Mouse (Mus musculus) embryonic stem cell, embryonic (primary cell): ENCODE results near the gene Sept3.

ENCODE experiments used
- CTCF ChIA-PET, 4 experiments: fragments of 300-600 bp in 2 of 4; fragments of 350-600 bp in 2 of 4; sonication (Branson Sonifier 250); formaldehyde crosslinking; loops; one replicate each; lab custom pipeline; 2022; ENCODE audit warnings: inconsistent platforms in 2 of 4; lab: Charles Lee
- POLR2A ChIA-PET, 4 experiments: fragments of 300-600 bp in 2 of 4; fragments of 350-600 bp in 2 of 4; sonication (Branson Sonifier 250); formaldehyde crosslinking; loops; one replicate each; lab custom pipeline; 2022; ENCODE audit warnings: antibody characterized with exemption in 4 of 4, inconsistent platforms in 1 of 4; lab: Charles Lee

Sept3 gene

DNA sequence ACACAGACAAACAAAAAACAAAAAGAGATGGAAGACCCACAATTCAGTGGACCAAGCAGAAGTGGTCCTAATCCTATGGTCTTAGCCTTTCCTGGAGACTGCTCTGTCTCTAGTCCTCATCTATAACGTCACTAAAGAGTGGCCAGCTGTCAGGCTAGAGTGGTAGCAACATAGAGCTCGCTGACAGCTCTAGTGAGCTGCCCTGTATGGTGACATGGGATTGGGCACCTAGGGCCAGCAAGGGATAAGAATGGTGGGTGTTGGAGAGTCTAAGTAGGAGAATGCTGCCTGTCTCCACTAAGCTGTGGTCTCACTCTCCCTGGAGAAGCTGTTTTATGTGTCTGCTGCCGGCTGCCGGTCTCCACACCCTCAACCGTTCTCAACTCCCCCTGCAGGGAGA is 18.2 kb downstream of the Sept3 start:
- POLR2A ChIA-PET = interaction anchor here in 2 of 4 experiments (0.8 to 2.4 kb wide), 4 partner anchors 12 to 856 kb away, joined by 3 to 9 read pairs (median 4); partner anchors contain the start of genes Poldip3 (in 1 of the 2) and Sept3 (in 1 of the 2)
- CTCF ChIA-PET = interaction anchor here in 2 of 4 experiments (0.6 to 1.5 kb wide), 6 partner anchors 9 to 1991 kb away, joined by 3 read pairs; no protein-coding TSS in a partner anchor

DNA sequence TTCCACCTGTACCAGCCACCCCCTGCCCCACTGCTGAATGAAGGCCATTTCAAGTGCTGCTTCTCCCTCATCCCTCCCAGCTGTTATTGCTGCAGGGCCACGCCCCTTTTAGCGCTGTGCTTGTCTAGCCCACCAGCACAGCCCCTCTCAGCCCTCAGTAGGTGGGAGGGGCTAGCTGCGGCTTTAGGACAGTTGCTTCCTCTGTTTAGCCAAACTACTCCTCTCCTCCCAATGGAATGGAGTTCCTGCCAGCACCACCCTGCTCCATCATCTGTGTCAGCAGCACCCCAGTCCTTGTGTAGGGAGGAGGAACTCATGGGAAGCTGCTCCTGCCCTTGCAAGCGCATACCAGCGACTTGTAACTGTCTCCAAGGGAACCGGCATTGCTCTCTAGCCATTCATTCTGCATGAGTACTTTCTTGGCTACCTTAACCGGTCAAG is 18.6 kb downstream of the Sept3 start:
- ChIA-PET CTCF (interaction anchor here in 2 of 4 experiments (0.6 to 1.5 kb wide), 7 partner anchors 10 to 793 kb away, joined by 3 to 4 read pairs (median 3); no protein-coding TSS in a partner anchor), POLR2A (interaction anchor here in 2 of 4 experiments (0.8 to 2.4 kb wide), 5 partner anchors 12 to 856 kb away, joined by 3 to 9 read pairs (median 4); partner anchors contain the start of genes Poldip3 (in 1 of the 2) and Sept3 (in 1 of the 2))

DNA sequence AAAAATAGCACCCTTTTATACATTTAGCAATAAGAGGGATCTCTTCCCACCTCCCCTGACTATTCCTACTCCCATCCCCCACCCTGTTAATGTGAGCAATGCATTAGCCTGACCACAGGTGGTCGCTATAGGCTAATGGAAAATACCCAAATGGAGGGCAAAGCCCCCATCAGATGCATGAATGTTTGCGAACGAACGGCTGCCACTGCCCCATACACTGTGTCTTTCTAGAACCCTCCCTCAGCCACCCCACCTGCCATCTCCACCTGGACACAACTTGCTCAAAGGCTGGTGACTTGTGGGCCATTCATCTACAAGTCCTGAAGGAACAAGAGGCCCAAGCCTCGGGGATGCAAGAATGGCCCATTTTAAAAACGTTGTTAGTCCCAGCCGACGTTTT is 19.4 kb downstream of the Sept3 start:
- ChIA-PET POLR2A (interaction anchor here in 1 of 4 experiments (0.6 to 2.4 kb wide), 4 partner anchors 19 to 49 kb away, joined by 3 to 9 read pairs (median 4); partner anchors contain the start of genes Naga, Pheta2, Sept3 and Smdt1), CTCF (interaction anchor here in 2 of 4 experiments (0.6 to 1.5 kb wide), 4 partner anchors 11 to 792 kb away, joined by 3 read pairs; no protein-coding TSS in a partner anchor)

DNA sequence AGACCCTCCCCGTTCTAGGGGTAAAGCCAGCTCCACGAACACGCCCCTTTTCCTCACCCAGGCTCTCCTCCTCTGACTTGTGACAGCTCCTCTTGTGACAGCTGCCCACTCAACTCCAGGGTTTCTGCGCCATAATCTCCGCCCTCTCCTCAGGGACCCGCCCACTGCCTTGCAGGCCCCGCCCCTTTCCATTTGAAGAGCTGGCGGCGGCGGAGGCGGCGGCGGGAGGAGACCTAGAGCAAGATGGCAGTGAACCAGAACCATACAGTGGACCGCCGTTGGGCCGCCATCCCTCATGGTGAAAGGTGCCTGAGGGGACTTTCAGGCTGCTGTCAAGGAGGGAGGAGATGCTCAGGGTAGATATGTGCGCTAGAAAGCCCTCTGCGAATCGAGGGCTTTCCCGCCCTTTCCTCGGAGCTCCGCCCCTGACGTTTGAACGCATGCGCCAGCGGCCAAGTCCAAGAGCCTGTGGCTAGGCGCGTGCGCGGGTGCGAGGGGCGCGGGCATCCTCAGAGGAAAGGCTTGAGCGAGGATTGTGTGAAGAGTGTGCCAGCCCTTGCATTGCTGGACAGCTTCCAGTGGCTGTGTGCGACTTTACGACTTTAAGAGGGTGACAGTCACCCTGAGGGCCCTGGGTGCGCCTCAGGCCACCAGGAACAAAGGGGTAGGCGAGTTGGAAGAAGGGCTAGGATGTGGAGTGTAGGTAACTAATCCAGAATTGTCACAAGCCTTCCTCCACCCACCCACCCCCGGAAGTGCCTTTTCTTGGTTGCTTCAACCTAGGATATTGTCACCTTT is 24.3 kb downstream of the Sept3 start, which contains the start of gene Wbp2nl:
Gene Wbp2nl (plus strand): TSS at position 191 of the 798 bp plus-strand sequence.
- ChIA-PET CTCF (interaction anchor here (0.6 to 1.7 kb wide), 19 partner anchors 16 to 1146 kb away, joined by 3 to 13 read pairs (median 4); partner anchors contain the start of gene Ndufa6 (in 1 of the 4)), POLR2A (interaction anchor here (0.5 to 2.4 kb wide), 42 partner anchors 9 to 850 kb away, joined by 3 to 16 read pairs (median 3); partner anchors contain the start of genes Srebf2 (in 3 of the 4), Naga (in 2 of the 4), Pheta2 (in 2 of the 4) and Smdt1 (in 2 of the 4))

DNA sequence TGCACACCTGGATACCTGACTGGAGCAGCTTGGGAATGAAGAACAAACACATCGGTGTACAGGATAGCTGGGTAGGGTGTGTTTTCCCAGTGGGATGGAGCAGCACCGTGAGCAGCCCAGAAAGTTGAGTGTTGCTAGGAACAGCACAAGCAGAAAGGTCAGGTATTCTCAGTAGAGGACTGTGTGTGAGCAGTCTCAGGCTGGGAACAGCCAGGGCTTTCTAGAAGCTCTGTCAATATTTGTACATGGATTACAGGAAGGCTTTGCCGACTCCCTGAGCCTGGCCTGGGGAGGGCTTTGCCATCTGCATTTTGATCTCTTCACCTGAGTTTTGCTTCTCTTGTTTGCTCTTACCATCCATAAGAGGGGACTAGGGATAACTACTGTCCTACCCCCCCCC is 32.4 kb downstream of the Sept3 start:
- CTCF ChIA-PET = interaction anchor here in 1 of 4 experiments (1.1 kb wide), 1 partner anchor 36 kb away, joined by 4 read pairs; no protein-coding TSS in a partner anchor

DNA sequence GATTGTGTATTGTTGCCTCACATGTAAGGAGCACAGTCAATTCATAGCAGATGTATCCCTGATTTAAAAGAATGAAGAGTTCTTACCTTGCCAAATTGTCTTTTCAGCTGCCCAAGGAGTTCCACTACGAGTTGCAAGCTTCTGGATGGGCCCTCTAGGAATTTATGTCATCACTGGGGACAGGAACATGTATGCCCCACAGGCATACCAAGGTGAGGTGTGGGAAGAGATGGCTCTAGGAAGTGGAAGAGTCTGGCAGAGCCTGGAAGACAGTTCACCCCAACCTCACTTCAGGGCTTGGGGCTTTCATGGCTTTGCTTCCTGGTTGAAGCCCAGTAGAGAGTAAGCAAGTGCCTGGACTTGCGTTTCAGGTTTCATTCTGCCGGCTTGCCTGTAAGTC is 33.7 kb downstream of the Sept3 start:
- ChIA-PET CTCF (no interaction called here), POLR2A (interaction anchor here in 2 of 4 experiments (0.8 to 1.1 kb wide), 2 partner anchors 9 to 46 kb away, joined by 4 to 6 read pairs; partner anchors contain the start of genes Ndufa6 (in 1 of the 2) and Wbp2nl (in 1 of the 2))

More for the DNA sequence above, 32.4 kb downstream of the Sept3 start:
- POLR2A ChIA-PET = interaction anchor here in 1 of 4 experiments (1.2 kb wide), 1 partner anchor 39 kb away, joined by 3 read pairs; no protein-coding TSS in a partner anchor

DNA sequence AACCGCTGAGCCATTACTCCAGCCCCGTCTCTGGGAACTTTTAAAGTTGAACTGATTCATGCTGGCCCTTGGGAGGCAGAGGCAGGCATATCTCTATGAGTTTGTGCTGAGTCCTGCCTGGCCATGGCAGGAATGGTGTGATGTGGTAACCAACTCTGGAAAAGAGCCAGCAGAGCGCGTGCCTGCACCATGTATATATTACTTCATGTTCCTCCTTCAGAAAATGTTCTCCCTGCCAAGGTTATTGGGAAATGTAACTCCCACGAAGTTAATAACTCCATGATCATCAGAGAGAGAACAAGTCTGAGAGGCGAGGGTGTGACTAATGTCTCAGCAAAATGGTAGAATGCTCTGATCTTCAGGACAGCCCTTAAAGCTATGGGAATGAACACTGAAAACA is 43.1 kb downstream of the Sept3 start:
- ChIA-PET CTCF (no interaction called here), POLR2A (interaction anchor here in 2 of 4 experiments (0.6 kb wide), 2 partner anchors 177 to 543 kb away, joined by 3 to 4 read pairs; no protein-coding TSS in a partner anchor)

DNA sequence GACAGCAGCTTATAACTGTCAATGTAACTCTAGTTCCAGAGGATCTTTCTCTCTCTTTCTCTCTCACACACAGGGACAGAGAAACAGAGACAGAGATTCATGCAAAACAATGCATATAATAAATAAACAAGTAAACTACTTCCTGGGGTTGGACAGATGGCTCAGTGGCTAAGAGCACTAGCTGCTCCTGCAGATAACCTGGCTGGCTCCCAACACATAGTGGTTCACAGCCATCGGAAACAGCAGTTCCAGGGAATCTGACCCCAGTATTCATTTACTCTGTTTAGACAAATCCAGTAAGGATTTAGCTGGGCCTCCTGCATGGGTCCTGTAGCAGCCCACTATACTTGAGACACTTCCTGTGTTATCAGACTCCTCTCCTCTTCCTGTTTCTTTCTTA is 44.9 kb downstream of the Sept3 start:
- POLR2A ChIA-PET = interaction anchor here in 2 of 4 experiments (0.7 to 2.0 kb wide), 3 partner anchors 18 to 37 kb away, joined by 3 to 6 read pairs (median 3); partner anchors contain the start of genes Naga (in 1 of the 2), Pheta2 (in 1 of the 2) and Smdt1 (in 1 of the 2)
- CTCF ChIA-PET = interaction anchor here in 2 of 4 experiments (0.5 to 1.5 kb wide), 5 partner anchors 35 to 672 kb away, joined by 3 to 7 read pairs (median 3); partner anchors contain the start of gene Ndufa6 (in 1 of the 2)

DNA sequence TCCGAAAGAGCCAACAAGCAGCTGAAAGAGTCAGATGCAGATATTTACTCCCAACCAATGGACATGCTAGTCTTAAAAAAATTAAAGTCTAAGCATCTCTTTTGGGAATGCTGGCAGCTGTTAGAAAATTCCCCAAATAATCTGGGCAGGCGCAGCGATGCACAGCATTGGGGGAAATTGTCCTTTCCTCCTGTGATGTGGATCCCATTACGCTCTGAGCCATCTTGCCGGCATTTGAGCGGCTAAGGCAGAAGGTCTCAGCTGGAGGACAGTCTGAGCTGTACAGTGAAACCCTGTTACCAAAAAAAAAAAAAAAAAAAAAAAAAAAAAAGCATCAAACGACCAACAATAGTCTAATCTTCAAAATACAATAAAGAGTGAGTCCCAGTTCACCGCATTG is 47.5 kb downstream of the Sept3 start:
- POLR2A ChIA-PET = interaction anchor here in 3 of 4 experiments (1.0 to 4.4 kb wide), 5 partner anchors 10 to 42 kb away, joined by 3 to 28 read pairs (median 4); partner anchors contain the start of genes Naga (in 3 of the 3), Pheta2 (in 3 of the 3) and Smdt1 (in 3 of the 3)
- CTCF ChIA-PET = no interaction called here

DNA sequence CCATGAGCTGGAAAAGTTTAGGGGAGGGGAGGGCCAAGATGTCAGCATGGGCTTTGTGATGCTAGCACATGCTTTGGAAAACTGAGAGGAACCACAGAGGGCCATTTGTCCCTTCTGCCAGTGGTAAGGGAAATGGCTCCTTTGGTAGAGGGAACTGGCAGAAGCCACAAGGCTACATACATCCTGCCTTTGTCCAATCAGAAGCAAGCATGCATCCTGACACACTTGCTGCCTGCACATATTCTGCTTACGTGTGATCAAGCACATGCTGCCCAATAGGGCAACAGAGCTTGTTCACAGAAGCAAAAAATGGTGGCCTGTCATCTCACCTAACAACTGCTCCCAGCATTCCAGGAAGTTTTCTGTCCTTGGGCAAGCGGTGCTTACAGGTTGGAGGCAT is 50.7 kb downstream of the Sept3 start:
- ChIA-PET CTCF (interaction anchor here in 1 of 4 experiments (1.3 kb wide), 1 partner anchor 26 kb away, joined by 4 read pairs; the partner anchor contains the start of gene Wbp2nl), POLR2A (interaction anchor here in 2 of 4 experiments (0.6 to 4.4 kb wide), 6 partner anchors 13 to 179 kb away, joined by 3 to 28 read pairs (median 4); partner anchors contain the start of genes Naga (in 2 of the 2), Pheta2 (in 2 of the 2), Smdt1 (in 2 of the 2) and Ndufa6 (in 1 of the 2))

DNA sequence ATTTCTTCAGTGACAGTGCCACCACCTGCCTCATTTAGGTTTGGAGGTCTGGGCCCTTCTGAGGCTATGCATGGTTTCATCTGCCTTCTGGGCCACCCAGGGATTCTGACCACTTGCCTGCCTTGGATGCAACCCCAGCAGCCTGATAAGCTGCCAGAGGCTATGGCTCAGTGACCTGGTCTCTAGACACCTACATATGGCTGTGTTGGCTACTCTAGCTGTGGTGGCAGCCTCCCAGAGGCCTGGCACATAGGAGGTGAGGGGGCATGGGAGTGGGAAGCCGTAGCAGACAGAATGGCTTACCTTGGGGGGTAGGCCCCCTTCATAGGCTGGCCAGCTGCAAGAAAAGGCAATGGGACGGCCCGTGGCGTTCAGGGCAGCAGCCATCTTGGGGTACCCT is 60.5 kb downstream of the Sept3 start:
- ChIA-PET POLR2A (interaction anchor here in 3 of 4 experiments (0.7 to 1.9 kb wide), 5 partner anchors 9 to 81 kb away, joined by 3 to 9 read pairs (median 3); no protein-coding TSS in a partner anchor), CTCF (interaction anchor here in 3 of 4 experiments (0.5 to 1.2 kb wide), 4 partner anchors 11 to 751 kb away, joined by 3 to 5 read pairs (median 3); partner anchors contain the start of gene 4930407I10Rik (in 1 of the 3))

DNA sequence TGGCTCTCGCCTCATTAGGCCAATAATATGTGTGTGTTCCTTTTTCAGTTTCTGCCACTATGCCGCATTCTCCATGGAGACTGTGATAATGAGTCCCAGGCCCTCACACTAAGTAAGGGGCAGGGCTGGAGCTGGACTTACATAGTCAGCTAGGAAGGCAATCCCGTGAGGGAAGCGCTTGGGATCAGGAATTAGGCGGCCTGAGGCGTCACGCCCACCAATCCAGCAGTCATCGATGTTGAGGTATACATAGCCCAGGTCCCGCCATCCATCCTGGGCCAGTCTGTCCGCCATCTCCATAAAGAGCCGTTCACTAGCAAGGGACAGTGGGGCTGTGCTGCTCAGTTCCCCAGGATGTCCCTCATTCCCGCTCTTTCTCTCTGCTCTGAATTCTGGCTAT is 61.9 kb downstream of the Sept3 start:
- ChIA-PET CTCF (no interaction called here), POLR2A (interaction anchor here in 2 of 4 experiments (0.6 to 2.9 kb wide), 5 partner anchors 9 to 63 kb away, joined by 3 to 34 read pairs (median 8); no protein-coding TSS in a partner anchor)

DNA sequence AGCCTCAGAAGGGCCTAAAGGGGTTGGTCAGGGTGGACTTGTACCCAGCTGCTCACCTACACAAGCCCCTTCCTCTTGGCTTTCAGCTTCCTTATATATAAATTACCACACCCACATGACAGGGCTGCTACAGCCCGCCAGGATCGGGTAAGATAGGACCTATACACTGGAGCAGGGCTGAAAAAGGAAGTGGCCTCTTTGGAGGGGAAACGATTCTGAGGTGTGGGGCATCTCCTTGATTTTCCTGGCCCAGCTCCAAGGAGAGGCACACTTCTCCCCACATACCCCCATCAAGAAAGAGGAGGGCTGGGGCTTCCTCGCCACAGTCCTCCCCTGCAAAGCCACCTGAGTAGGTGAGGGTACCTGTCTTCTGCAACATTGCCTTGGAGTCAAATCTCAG is 63.2 kb downstream of the Sept3 start:
- POLR2A ChIA-PET = interaction anchor here (0.6 to 3.5 kb wide), 39 partner anchors 9 to 944 kb away, joined by 3 to 43 read pairs (median 5); partner anchors contain the start of genes Poldip3 (in 2 of the 4), Srebf2 (in 2 of the 4), Wbp2nl (in 2 of the 4) and 1500009C09Rik (in 1 of the 4)
- CTCF ChIA-PET = interaction anchor here in 2 of 4 experiments (0.5 to 2.9 kb wide), 6 partner anchors 16 to 718 kb away, joined by 3 to 16 read pairs (median 4); partner anchors contain the start of genes 1500009C09Rik (in 1 of the 2), Cyp2d22 (in 1 of the 2) and Ndufa6 (in 1 of the 2)

DNA sequence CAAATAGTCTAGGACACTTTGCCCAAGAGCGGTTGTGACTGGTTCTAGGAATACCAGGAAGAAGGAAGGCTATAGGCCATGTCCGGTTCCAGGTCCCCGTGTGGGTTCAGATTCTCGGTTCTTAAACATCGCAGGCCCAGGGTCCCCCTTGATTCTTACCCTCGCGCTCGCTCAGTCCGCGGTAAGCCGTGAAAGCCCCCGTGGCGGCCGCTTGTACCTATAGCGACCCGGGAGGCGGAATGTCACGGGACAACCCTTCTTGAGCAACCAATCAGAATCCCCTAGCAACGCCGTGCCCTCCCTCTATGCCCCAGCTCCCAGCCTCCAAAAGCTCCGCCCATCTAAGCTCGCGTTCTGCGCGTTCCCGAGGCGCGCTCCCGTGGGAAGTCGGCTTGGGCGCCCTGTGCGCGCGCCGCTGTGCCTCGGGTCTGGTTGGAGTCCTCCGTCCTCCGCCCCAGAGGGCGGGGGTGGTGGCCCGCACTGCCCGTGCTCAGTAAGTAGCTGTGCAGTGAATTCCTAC is 64.0 kb downstream of the Sept3 start, which contains the start of the genes Naga, Pheta2 and Smdt1:
Gene Naga (minus strand): TSS at position 333 of the 520 bp plus-strand sequence.
Gene Pheta2 (plus strand): TSS at position 350 of the 520 bp plus-strand sequence.
Gene Smdt1 (plus strand): TSS at position 367 of the 520 bp plus-strand sequence.
- POLR2A ChIA-PET = interaction anchor here (0.6 to 3.5 kb wide), 55 partner anchors 9 to 952 kb away, joined by 3 to 43 read pairs (median 4); partner anchors contain the start of genes Ndufa6 (in 3 of the 4), Poldip3 (in 3 of the 4), Srebf2 (in 2 of the 4) and Wbp2nl (in 2 of the 4)
- CTCF ChIA-PET = interaction anchor here (0.6 to 2.9 kb wide), 10 partner anchors 15 to 721 kb away, joined by 3 to 16 read pairs (median 3); partner anchors contain the start of genes Ndufa6 (in 2 of the 4), 1500009C09Rik (in 1 of the 4) and Cyp2d22 (in 1 of the 4)

DNA sequence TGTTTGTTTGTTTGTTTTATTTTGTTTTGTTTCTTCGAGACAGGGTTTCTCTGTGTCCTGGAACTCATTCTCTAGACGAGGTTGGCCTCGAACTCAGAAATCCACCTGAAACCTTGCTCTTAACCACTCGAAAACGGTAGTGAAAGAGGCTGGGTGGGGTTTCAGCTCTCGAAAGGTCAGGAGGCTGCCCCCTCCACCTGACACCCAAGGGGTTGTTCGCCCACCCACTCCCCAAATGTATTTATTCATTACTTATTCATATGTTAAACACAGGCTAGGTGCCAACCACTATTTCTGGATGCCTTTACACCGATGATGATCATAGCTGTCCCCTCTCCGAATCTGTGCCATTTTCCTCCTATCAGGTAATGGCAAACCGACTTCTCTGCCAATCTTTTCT is 64.5 kb downstream of the Sept3 start:
- ChIA-PET CTCF (interaction anchor here in 3 of 4 experiments (0.6 to 2.9 kb wide), 6 partner anchors 14 to 720 kb away, joined by 3 to 16 read pairs (median 4); partner anchors contain the start of gene Ndufa6 (in 2 of the 3)), POLR2A (interaction anchor here in 3 of 4 experiments (0.6 to 3.5 kb wide), 41 partner anchors 8 to 952 kb away, joined by 3 to 43 read pairs (median 5); partner anchors contain the start of genes Ndufa6 (in 3 of the 3), Poldip3 (in 2 of the 3), 1500009C09Rik (in 1 of the 3) and Polr3h (in 1 of the 3))
